Mouse (Mus musculus): ENCODE results near the gene A930004D18Rik. TPM values are rescaled to one million over a fixed set of nuclear protein-coding genes. Genes with fewer than 3 reads are reported as not detected.

Gene A930004D18Rik
- 0.30 and 0.87 TPM in 2 replicates for total RNA-seq (2014; fragmentation: Nextera tagmentation)
- total RNA-seq (2017), result 1.5 and 2.1 TPM in 2 replicates
- 0.55 and 0.65 TPM in 2 replicates for polyA plus RNA-seq (2012)

DNA sequence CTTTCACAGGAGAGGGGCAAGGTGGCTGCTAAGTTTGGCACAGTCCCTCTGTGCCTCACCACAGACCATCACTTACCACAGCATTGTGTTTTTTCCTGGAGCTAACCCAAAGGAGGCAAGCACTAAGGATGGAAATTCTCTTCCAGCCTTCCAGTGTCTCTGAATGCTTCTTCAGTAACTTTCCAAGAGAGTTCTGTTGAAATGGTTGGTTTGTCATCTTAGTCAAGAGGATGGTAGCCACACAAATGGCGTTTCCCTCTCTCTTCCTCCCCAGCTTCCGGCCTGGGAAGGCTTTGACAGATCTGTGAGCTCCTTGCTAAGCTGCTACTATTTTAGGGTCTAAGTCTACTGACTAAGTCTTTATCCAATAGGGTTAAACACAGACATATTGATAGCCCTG is at the start of gene A930004D18Rik:
Gene A930004D18Rik, minus strand, starts transcription at position 247 of the 400 bp plus-strand sequence.
- ATAC-seq (ENCODE audit: extremely low read depth, insufficient number of reproducible peaks, low FRiP score, poor library complexity, severe bottlenecking) (no peak), DNase-seq (ENCODE audit: low spot score) (no peak)
- TF ChIP-seq TAL1 (conservative IDR thresholded peaks at IDR 0.05; ENCODE audit: low read depth, low read length), result no peak
- no peak for TF ChIP-seq CTCF (IDR thresholded peaks at IDR 0.05; ENCODE audit: low read depth, low read length)
- TF ChIP-seq GATA2 (IDR thresholded peaks at IDR 0.05; ENCODE audit: borderline replicate concordance, low read depth, low read length), result no peak
- no peak for TF ChIP-seq GATA1 (IDR thresholded peaks at IDR 0.05; ENCODE audit: borderline replicate concordance, low read length)
- Histone ChIP-seq H3K4me3 (ENCODE audit: low read depth, low read length) (no peak within 1 kb of the TSS), H3K27me3 (ENCODE audit: insufficient read depth, low read length) (peaks cover 90% of the 10 kb centered on the region), H3K36me3 (replicated peaks) (no peaks in the 10 kb centered on the region), H3K9me3 (replicated peaks) (no peaks in the 10 kb centered on the region), H3K4me1 (ENCODE audit: insufficient read depth, low read depth, low read length) (no peaks in the 10 kb centered on the region)

DNA sequence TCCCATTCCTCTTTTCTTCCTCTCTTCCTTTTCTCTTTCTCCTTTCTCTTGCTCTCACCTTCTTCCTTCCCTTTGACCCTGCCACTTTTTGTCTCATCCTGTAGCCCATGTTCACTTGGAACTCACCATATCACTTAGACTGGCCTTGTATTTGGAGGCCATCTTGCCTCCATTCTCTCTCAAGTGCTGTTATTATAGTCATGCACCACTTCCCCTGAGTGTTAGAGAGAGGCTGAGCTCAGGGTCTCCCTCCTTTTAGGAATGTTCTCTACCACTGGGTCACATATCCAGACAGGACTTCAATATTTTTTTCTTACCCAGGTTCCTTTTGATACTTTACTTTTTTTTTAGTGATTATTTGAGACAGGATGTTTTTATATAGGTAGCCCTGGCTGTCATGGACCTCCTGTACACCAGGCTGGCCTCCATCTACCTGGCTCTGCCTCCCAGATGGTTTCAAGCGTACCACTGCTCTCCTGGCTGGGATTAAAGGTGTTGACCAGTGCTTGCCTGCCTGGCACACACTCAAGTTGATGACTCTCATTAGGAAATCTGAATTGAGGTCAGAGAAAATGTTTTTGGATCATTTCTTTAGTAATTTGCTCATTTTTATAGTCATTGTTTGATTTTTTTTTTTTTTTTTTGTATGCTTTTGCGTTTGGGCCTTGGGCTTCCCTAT is 42.8 kb upstream of the A930004D18Rik start:
- H3K36me3 ChIP-seq (replicated peaks), result peaks cover 84% of the 10 kb centered on the region
- H3K4me1 ChIP-seq (ENCODE audit: insufficient read depth, low read depth, low read length), result peaks cover 13% of the 10 kb centered on the region; the same call in 1 of the 2 replicates
- H3K9me3 ChIP-seq (replicated peaks), result no peaks in the 10 kb centered on the region
- H3K4me3 ChIP-seq (ENCODE audit: low read depth, low read length), result no peak overlapping the region
- DNase-seq (ENCODE audit: low spot score) (no peak), ATAC-seq (ENCODE audit: extremely low read depth, insufficient number of reproducible peaks, low FRiP score, poor library complexity, severe bottlenecking) (no peak)
- no peak for TF ChIP-seq CTCF (IDR thresholded peaks at IDR 0.05; ENCODE audit: low read depth, low read length)
- no peak for TF ChIP-seq GATA2 (IDR thresholded peaks at IDR 0.05; ENCODE audit: borderline replicate concordance, low read depth, low read length)
- no peak for TF ChIP-seq POLR2AphosphoS5 (IDR thresholded peaks at IDR 0.05; ENCODE audit: insufficient replicate concordance, low read depth, low read length)
- TF ChIP-seq TAL1 (conservative IDR thresholded peaks at IDR 0.05; ENCODE audit: low read depth, low read length), result no peak
- no peak for TF ChIP-seq GATA1 (IDR thresholded peaks at IDR 0.05; ENCODE audit: borderline replicate concordance, low read length)
- no peaks in the 10 kb centered on the region for H3K27me3 ChIP-seq (ENCODE audit: insufficient read depth, low read length)

DNA sequence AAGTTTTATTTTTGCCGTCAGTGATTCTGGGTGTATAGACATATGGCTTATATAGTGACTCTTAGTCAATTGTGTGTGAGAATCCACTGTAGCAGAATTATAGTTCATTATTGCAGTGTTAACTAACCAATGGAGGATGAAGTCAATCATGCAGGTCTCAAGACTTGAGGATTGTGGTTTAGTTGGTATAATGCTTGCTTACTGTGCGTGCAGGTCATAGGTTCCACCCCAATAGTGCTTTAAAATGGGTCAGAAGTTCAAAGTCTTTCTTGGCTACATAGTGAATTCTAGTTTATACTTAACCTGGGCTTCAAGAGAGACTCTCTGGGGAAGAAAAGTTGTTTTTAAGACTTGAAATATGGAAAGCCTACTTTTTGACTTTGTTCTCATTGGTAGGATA is 34.4 kb upstream of the A930004D18Rik start:
- ATAC-seq (ENCODE audit: extremely low read depth, insufficient number of reproducible peaks, low FRiP score, poor library complexity, severe bottlenecking) (no peak), DNase-seq (ENCODE audit: low spot score) (no peak)
- Histone ChIP-seq H3K4me3 (ENCODE audit: low read depth, low read length) (no peak overlapping the region), H3K4me1 (ENCODE audit: insufficient read depth, low read depth, low read length) (peaks cover 21% of the 10 kb centered on the region), H3K9me3 (replicated peaks) (no peaks in the 10 kb centered on the region), H3K27me3 (ENCODE audit: insufficient read depth, low read length) (no peaks in the 10 kb centered on the region), H3K36me3 (replicated peaks) (peaks cover 75% of the 10 kb centered on the region)
- no peak for TF ChIP-seq POLR2AphosphoS5 (IDR thresholded peaks at IDR 0.05; ENCODE audit: insufficient replicate concordance, low read depth, low read length)
- no peak for TF ChIP-seq TAL1 (conservative IDR thresholded peaks at IDR 0.05; ENCODE audit: low read depth, low read length)
- TF ChIP-seq GATA1 (IDR thresholded peaks at IDR 0.05; ENCODE audit: borderline replicate concordance, low read length), result no peak
- TF ChIP-seq GATA2 (IDR thresholded peaks at IDR 0.05; ENCODE audit: borderline replicate concordance, low read depth, low read length), result no peak
- no peak for TF ChIP-seq CTCF (IDR thresholded peaks at IDR 0.05; ENCODE audit: low read depth, low read length)

DNA sequence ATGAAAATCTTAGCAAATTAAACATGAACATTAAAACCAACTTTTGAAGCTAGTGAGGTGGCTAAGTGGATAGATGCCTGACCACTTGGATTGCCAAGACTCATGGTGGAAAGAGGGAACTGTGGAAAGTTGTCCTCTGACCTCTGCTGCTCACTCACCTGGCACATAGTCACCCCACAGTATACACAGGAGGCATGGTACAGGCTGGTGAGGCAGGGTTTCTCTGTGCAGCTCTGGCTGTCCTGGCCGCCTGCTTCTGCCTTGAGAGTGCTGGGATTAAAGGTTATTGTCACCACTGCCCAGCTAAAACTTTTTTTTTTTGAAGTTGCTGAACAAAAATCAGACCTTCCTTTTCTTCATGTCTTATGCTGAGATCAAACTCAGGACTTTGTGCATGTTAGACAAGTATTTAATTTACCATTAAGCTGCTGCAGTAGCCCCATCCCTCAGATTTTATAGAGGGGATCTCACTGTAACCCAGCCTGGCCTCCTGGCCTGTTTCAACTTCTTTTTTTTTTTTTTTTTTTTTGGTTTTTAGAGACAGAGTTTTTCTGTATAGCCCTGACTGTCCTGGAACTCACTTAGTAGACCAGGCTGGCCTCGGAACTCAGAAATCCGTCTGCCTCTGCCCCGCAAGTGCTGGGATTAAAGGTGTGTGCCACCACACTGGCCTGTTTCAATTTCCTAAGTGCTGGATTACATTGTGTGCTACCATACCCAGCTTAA is 30.7 kb upstream of the A930004D18Rik start:
- ATAC-seq (ENCODE audit: extremely low read depth, insufficient number of reproducible peaks, low FRiP score, poor library complexity, severe bottlenecking), result no peak
- no peaks in the 10 kb centered on the region for H3K27me3 ChIP-seq (ENCODE audit: insufficient read depth, low read length)
- peaks cover 56% of the 10 kb centered on the region for H3K36me3 ChIP-seq (replicated peaks)
- H3K4me1 ChIP-seq (ENCODE audit: insufficient read depth, low read depth, low read length), result peaks cover 31% of the 10 kb centered on the region
- no peaks in the 10 kb centered on the region for H3K9me3 ChIP-seq (replicated peaks)
- no peak overlapping the region for H3K4me3 ChIP-seq (ENCODE audit: low read depth, low read length)
- no peak for TF ChIP-seq GATA2 (IDR thresholded peaks at IDR 0.05; ENCODE audit: borderline replicate concordance, low read depth, low read length)
- TF ChIP-seq POLR2AphosphoS5 (IDR thresholded peaks at IDR 0.05; ENCODE audit: insufficient replicate concordance, low read depth, low read length), result no peak
- no peak for TF ChIP-seq CTCF (IDR thresholded peaks at IDR 0.05; ENCODE audit: low read depth, low read length)
- no peak for TF ChIP-seq TAL1 (conservative IDR thresholded peaks at IDR 0.05; ENCODE audit: low read depth, low read length)
- no peak for TF ChIP-seq GATA1 (IDR thresholded peaks at IDR 0.05; ENCODE audit: borderline replicate concordance, low read length)
- DNase-seq (ENCODE audit: low spot score), result no peak

DNA sequence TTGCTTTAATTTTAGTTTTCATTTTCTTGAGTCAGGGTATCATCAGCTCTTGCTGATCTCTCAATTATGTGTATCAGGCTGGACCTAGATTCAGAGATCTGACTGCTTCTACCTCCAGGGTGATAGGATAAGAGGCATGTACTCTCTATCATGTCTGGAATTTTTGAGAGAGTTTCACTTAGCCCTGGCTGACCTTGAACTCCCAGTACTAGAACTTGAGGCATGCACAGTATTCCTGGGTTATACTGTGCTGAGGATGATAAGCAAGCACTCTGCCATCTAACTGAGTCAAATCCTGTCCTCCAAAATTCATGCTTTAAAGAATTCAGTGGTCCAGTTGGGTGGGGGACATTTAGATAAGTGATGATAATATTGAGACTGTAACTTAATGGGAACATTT is 28.9 kb upstream of the A930004D18Rik start:
- TF ChIP-seq CTCF (IDR thresholded peaks at IDR 0.05; ENCODE audit: low read depth, low read length), result no peak
- TF ChIP-seq GATA2 (IDR thresholded peaks at IDR 0.05; ENCODE audit: borderline replicate concordance, low read depth, low read length), result no peak
- no peak for TF ChIP-seq POLR2AphosphoS5 (IDR thresholded peaks at IDR 0.05; ENCODE audit: insufficient replicate concordance, low read depth, low read length)
- no peak for TF ChIP-seq TAL1 (conservative IDR thresholded peaks at IDR 0.05; ENCODE audit: low read depth, low read length)
- TF ChIP-seq GATA1 (IDR thresholded peaks at IDR 0.05; ENCODE audit: borderline replicate concordance, low read length), result no peak
- no peaks in the 10 kb centered on the region for H3K27me3 ChIP-seq (ENCODE audit: insufficient read depth, low read length)
- H3K9me3 ChIP-seq (replicated peaks), result no peaks in the 10 kb centered on the region
- no peak for DNase-seq (ENCODE audit: low spot score)
- no peak overlapping the region; the same call in 1 of the 2 replicates for H3K4me3 ChIP-seq (ENCODE audit: low read depth, low read length)
- H3K4me1 ChIP-seq (ENCODE audit: insufficient read depth, low read depth, low read length), result peaks cover 31% of the 10 kb centered on the region
- peaks cover 40% of the 10 kb centered on the region for H3K36me3 ChIP-seq (replicated peaks)
- ATAC-seq (ENCODE audit: extremely low read depth, insufficient number of reproducible peaks, low FRiP score, poor library complexity, severe bottlenecking), result no peak

DNA sequence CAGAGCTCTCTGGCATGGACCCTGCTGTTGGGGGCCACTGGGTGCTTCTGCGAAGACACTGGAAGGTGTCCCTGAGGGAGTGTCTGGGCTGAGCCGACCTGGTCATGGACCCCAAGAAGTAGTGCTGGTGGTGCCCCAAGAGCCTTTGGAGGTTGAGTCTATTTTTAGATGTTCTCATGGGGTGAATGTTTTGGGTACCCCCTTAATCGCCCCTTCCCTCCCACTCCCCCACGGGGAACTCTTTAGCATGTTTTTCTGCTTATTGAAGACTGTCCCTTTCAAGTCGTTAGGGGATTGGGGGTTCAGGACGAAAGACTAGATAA is 28.1 kb upstream of the A930004D18Rik start:
- H3K4me3 ChIP-seq (ENCODE audit: low read depth, low read length), result peak overlapping the region; percentile 91
- DNase-seq (ENCODE audit: low spot score) (no peak), ATAC-seq (ENCODE audit: extremely low read depth, insufficient number of reproducible peaks, low FRiP score, poor library complexity, severe bottlenecking) (no peak)
- peaks cover 31% of the 10 kb centered on the region for H3K4me1 ChIP-seq (ENCODE audit: insufficient read depth, low read depth, low read length)
- H3K36me3 ChIP-seq (replicated peaks), result peaks cover 34% of the 10 kb centered on the region
- TF ChIP-seq TAL1 (conservative IDR thresholded peaks at IDR 0.05; ENCODE audit: low read depth, low read length) (no peak), GATA1 (IDR thresholded peaks at IDR 0.05; ENCODE audit: borderline replicate concordance, low read length) (no peak), GATA2 (IDR thresholded peaks at IDR 0.05; ENCODE audit: borderline replicate concordance, low read depth, low read length) (no peak), CTCF (IDR thresholded peaks at IDR 0.05; ENCODE audit: low read depth, low read length) (no peak), POLR2AphosphoS5 (IDR thresholded peaks at IDR 0.05; ENCODE audit: insufficient replicate concordance, low read depth, low read length) (no peak)
- no peaks in the 10 kb centered on the region for H3K9me3 ChIP-seq (replicated peaks)
- H3K27me3 ChIP-seq (ENCODE audit: insufficient read depth, low read length), result no peaks in the 10 kb centered on the region
